Mouse (Mus musculus): ENCODE measurements around the gene Elfn1.
A peak's percentile ranks its signal among the peaks of the same experiment; 100 is the strongest.

Gene Elfn1

DNA sequence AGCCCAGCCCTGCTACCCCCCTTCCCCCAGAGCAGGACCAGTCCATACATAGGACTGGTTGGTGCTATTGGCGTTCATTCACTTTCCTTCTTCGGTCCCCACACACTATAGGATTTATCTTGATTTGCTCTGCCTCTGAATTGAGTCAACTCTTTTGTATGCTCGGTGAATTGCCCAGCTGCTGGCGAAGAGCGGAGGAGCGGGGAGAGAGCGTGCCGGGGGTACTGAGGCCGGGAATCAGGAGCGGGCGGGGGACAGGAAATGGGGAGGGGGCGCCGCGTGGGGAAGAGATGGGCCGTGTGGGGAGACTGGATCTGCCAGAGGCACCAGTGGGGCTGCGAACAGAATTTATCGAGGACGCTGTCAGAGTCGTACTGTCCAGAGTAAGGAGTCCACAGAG lies 3.8 kb downstream of the Elfn1 start:
- no peak for DNase-seq (ENCODE audit: low spot score)

DNA sequence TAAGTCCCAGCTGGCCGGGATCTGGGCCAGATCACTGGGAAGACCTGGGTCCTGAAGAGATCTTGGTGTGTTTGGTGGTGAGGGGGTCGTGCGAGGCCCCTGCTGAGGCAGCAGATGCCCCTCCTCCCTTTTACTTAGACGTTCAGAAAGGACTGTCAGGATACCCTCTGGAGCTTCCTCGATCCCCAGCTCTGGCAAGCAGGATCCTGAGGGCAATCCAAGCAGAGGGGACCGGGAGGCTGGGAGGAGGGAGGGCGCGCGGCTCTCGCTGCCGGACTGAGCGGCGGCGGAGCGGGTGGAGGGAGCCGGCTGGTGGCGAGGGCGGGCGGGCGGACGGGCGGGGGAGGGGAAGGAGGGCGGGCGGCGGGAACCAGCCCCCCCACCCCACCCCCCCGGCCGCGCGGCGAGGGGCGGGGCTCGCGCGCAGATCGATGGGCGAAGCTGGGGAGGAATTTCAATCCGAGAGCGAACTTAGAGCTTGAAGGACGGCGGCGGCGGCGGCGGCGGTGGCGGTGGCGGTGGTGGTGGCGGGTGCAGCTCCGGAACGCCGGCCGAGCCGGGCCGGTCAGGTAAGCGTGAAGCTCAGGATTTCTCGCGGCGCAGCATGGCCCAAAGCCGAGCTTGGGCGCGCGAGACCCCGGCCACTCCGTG lies 4.5 kb downstream of the Elfn1 start:
- DNase-seq (ENCODE audit: low spot score): no peak

DNA sequence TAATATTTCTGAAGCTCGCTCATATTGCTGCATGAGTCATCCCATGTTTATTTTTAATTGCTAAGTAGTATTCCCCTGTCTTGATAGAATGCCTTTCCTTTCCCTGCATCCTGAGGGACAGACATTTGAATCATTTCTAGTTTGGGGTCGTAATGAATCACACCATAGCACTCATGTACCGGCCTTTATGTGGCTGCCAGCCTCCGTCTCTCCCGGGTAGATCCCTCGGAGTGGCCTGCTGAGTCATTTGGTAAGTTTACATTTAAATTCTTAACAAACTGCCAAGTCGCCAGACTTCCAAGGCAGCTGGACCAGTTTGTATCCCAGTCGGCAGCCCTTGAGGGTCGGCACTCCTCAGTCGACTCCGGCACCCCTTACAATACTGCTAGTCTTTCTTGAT lies 13.9 kb downstream of the Elfn1 start:
- DNase-seq (ENCODE audit: low spot score): no peak

DNA sequence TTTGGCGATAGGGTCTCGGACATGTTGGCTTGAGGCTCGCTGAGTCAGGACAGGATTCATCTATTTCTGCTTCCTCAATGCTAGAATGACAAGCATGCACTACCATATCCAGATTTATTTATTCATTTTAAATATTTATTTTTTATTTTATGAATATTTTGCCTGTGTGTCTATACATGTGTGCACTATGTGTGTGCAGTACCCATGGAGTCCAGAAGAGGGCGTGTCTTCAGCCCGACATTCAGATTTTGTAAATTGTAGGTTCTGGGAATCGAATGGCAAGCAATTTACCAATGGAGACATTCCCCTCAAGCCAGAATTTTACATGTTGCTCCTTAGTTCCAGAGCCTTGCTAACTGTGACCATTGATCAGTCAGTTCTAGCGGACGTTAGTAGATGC lies 16.1 kb downstream of the Elfn1 start:
- DNase-seq (ENCODE audit: low spot score): no peak

DNA sequence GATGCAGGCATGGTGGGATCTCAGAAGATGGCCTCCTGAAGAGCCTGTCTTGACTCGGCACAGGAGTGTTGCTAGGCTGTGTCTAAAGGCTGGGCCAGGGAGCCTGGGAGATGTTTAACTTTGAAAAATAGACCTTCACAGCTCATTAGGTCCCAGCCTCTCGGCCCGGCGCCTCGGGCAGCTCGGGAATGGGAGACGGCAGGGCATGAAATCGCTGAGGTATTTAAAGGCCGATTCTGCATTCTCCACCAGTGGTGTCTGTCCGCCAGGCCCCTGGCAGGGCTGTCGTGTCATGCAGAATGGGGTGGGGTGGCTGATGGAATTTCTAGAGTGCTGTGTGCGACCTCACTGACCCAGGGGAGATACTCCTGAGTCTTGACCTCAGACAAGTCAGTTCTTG lies 22.4 kb downstream of the Elfn1 start:
- DNase-seq (ENCODE audit: low spot score): no peak

DNA sequence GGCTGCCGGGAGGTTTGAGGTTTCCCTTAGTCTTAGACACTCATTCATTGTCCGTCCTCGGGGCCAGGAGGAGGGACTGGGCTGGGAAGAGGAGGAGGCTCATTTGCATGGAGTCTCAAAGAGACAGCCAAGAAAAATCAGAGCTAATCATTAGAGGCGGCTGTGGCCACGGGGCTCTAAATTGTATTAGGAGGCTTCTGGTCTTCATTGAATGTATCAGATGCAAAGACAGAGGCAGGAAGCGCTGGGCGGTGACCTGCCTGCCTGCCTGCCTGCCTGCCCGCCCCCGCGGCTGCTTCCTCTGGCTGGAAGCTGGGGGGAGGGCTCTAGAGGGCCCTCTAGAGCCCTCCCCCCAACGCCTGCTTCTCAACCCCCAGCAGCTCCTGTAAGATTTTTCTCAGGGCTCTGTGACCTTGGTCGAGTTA lies 23.2 kb downstream of the Elfn1 start:
- no peak for DNase-seq (ENCODE audit: low spot score)

DNA sequence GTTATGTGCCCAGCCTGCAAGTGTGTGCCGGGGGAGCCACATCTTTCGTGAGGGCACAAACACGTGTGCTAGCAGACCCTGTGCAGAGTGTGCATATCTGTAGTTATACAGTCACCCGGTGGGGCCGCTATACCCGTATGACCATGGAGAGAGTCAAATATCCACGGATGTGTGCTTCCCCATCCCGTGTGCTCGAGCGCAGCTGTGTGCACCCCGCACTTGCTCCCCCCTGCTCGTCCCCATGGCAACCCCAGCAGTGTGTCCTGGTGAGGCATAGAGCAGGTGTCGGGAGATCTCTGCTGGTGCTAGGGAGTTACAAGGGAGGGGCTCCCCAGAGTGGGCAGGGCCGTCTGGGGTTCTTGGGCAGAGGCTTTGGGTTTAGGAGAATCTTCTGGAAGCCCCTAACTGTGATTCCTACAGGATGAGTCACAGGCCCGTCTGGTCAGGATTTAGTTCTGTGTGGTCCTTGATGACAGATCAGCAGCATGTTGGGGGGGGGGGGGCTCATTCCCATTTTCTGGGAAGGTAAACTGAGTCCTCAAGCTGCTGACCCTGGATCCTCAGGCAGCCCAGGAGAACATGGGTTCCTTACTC lies 24.3 kb downstream of the Elfn1 start:
- no peak for DNase-seq (ENCODE audit: low spot score)

DNA sequence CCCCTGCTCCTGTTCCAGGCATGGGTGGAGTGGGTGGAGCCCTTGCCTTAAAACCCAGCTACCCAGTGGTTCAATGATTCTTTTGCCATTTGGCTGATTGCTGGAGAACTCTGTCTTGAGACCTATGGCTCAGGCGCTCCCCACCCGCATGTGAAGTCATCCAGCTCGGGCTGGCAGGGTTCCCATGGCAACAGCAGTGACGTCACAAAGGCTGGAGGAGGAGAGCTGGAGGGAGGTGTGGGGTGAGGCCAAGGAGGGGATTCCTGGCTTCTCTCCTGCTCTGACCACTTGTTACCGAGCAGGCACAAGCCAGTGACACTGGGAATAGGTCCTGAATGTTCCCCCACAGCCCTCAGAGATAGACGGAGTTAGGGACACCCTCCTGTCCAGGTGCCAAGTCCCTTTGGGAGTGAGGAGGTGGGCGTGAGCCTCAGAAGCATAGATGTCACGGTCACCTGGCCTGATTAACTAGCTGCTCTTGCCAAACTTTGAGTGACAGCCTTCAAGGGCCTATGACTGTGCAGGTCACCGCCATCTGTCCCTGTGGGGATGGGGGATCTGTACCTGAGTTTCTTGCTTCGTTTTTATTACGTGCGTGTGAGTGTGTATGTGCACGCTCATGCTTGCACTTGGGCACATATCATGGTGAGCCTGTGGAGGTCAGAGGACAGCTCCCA lies 25.0 kb downstream of the Elfn1 start:
- peak; percentile 69 for DNase-seq (ENCODE audit: low spot score)

DNA sequence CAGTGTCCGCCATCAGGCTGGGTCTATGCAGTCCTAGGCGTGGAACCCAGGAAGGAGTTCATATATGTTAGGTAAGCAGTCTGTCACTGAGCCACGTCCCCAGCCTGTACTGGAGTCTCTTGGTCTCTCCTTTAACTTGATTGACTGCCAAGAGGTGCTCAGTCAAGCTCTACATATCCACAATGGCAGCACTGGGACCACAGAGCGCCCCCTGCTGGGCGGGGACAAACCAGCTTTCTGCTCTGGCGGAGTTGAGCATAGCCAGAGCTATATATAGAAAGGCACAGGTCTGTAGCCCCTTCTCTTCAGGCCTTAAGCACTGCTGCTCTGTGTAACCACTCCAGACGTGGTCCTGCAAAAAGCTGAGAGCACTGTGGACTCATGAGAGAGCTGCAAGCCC lies 25.7 kb downstream of the Elfn1 start:
- peak; percentile 39 for DNase-seq (ENCODE audit: low spot score)

DNA sequence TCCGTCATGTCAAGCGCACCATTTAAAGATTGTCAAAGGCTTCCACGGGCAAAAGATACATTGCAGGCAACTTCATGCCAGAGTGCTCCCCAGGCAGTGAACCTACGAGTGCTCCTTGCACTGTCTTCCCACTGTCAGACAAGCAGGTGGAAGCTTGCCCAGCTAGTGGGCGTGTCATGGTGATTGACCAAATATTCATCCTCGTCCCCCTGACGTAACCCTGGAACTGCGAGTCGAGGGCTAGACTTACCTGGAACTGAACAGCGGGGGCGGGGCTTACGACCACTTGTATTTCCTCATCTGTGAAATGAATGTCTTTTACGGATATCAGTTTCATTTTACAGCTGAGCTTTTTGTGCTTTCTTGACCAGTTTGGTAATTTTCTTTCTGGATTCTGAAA lies 28.7 kb downstream of the Elfn1 start:
- DNase-seq (ENCODE audit: low spot score): no peak

DNA sequence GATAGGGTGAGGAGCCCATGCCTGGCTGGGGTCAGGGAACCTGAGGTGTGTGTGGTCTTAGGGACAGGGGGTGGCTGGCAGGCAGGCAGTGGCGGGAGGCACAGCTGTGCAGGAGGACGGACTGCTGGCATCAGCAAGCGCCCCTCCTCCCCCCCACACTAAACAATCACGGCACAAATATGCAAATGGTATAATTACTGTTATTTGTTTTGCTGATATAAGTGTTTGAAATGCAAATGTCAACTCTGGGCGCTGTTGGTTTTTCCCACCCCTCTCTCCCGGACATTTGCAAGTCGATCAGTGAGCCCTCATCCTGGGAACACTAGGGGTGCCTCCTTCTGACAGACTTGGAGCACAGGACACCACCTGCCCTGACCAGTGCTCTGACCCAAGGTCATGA lies 37.0 kb downstream of the Elfn1 start:
- DNase-seq (ENCODE audit: low spot score): no peak

DNA sequence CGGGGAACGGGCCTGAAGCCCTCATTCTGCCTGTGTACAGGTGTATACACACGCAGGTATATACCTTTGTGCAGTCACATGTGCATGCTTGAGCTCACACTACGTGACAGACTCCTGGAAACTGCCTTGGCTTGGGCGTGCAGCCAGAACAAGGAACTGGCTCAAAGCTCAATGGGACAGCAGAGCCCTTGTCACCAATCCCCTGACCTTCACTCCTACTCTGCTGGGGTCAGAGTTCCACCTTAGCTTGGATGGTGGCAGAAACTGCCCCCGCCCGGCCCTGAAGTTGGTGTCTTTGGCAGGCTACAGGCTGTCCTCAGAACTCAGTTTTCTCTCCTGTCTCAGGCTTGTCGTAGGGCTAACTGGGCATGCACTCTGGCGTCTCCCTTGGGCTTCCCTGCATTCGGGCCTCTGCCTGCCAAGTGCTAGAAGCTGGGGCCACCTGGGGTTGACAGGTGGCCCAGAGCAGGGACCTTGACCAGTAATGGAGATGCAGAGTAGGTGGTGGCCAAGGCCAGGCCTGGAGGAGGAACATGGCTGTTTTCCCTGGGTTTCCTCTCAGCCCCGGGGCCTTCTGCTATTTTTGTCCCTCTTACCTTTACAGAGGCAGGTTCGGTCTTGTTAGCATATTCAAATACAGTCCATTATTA lies 38.1 kb downstream of the Elfn1 start:
- no peak for DNase-seq (ENCODE audit: low spot score)

DNA sequence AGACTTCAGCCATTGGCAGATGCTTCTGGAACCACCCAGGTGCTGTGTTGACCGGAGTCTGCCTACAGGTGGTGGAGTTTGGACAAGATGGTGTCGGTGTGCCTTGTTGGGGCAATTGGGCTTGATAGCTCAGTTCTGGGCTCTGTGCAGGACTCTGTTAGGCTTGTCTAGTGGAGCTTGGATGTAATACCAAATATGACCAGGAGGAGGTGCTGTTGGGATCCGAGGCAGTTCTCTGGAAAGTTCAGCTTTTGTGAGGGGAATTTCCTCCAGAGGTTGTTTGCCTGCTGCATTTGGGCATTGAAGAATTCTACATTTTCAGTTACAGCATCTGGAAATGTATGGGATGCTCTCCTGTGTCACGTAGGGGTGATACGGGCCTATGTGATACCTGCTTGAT lies 39.7 kb downstream of the Elfn1 start:
- no peak for DNase-seq (ENCODE audit: low spot score)

DNA sequence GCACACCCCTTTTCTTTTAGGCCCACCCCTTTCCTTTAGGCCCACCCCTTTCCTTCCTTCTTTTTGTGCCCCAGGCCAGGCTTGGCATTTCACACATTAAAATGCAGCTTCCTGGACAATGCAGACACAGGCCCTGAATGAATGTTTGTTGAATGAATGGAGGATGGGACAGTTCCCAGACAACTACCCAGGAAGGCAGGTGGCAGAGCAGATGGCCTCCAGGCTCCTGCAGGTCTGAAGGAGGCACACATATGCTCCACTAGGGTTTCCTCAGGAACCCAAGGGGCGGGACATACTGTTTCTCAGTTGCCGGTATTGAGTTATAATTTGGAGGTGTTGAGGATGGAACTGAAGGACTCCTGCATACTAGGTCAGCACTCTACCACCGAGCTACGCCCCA lies 40.8 kb downstream of the Elfn1 start:
- no peak for DNase-seq (ENCODE audit: low spot score)

DNA sequence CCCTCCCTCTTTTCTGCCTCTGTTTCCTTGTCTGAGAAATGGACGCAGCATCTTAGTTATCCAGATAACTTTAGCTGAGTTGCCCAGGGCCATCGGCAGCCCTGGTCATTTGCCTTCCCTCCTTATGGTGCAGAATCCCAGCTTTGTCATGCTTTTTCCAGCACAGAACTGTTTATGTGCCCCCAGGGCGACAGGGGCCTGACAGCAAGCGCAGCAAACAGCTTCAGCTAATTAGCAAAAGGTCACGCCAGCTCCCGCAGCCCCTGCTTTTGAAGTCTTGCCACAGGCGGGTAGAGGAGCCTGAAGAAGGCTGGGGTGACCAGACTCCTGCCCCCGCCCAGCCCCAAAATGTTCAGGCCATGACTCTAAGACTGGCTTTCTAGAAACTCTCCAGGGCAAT lies 41.6 kb downstream of the Elfn1 start:
- no peak for DNase-seq (ENCODE audit: low spot score)

DNA sequence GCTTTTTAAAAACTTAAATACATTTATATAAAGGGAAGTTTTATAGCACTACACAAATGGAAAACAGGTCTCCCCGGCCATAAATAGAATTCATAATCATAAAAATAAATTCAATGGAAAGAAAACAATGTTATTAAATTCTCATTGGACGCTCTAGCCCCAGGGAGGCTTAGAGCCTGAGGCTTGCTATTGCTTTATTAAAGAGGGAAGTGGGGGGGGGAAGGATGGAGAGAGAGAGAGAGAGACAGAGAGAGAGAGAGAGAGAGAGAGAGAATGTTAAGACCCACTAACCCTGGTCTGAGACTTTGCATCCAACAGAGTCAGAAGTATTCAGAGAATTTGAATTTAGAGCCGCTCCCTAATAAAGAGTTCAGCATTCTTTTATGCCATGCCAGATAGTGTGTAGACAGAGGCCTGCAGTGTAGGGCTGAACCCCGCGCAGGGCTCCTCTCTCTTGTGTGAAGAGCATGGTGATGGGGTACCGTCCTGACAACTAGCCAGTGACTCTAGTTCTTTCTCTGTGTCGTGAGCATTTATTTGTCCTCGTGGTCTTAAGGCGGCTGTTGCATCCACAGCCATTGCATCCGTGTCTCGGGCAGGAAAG lies 42.3 kb downstream of the Elfn1 start:
- DNase-seq (ENCODE audit: low spot score): no peak

DNA sequence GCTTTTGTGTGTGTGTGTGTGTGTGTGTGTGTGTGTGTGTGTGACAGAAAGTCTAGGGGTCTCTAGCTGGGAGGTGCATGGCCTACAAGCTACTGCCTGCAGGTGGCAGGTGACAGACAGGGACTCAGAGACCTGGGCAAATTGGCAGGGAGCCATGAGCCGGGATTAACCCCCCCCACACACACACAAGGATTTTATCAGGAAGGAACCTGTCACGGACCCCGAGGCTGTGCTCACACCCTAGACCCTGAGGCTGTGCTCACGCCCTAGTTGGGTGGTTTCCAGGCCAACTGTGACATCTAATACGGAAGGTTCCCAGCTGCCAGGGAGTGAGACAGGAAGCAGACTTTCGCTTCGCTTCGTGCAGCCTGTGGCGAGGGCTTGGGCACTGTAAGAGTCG lies 49.1 kb downstream of the Elfn1 start:
- no peak for DNase-seq (ENCODE audit: low spot score)

DNA sequence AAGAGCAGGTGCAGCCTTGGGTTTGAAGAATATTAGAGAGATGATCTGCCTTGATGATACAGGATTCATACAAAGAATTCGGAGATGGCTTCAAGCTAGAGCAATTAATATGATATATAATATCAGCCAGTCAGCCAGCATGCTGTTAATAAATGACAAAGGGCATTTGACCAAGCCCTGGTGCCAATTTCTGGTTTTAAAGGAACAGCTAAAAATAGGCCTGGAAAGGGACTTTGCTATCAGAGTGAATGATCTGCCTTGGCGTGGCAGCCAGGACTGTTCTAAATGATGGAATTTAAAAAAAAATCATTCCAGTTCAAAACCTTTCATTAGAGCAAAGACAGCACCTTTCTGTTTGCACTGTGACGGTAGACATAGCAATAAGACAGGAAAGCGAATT lies 52.0 kb downstream of the Elfn1 start:
- no peak for DNase-seq (ENCODE audit: low spot score)

DNA sequence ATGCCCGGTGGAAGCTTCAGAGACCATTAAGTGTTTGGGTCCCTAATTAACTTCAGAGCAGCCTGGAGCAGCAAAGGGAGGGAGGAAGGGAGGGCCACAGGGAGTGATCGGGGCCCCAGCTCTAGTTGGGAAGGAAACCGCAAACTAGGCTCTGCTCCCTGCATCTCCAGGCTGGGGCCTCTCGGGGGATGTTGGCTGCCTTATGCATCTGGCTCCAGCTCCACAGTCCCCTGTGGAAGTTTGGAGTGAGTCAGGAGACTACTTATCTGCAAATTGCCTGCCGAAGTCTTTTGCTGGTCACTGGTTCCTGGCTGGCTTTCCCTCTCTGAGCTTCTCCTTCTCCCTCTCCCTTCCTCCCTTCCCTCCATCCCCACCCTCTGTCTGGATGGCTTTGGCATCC lies 56.6 kb downstream of the Elfn1 start:
- DNase-seq (ENCODE audit: low spot score): no peak

DNA sequence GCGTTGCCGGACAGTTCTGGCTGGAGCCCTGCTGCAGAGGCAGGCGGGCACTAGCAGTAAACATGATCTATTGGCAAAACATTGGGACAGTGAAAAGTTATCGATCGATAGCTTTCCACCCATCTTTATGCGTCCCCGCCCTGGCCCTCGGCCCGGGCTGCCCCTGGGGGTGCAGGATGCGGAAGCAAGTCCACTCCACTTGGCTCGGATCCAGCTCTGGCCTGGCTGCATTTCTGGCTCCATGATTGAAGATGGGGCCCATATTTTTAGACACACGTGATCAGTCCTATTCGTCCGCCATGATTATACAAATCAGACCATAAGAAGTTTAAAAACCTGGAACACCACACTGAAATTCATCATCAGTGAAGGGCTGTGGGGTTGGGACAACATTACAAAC lies 57.9 kb downstream of the Elfn1 start:
- DNase-seq (ENCODE audit: low spot score): no peak

DNA sequence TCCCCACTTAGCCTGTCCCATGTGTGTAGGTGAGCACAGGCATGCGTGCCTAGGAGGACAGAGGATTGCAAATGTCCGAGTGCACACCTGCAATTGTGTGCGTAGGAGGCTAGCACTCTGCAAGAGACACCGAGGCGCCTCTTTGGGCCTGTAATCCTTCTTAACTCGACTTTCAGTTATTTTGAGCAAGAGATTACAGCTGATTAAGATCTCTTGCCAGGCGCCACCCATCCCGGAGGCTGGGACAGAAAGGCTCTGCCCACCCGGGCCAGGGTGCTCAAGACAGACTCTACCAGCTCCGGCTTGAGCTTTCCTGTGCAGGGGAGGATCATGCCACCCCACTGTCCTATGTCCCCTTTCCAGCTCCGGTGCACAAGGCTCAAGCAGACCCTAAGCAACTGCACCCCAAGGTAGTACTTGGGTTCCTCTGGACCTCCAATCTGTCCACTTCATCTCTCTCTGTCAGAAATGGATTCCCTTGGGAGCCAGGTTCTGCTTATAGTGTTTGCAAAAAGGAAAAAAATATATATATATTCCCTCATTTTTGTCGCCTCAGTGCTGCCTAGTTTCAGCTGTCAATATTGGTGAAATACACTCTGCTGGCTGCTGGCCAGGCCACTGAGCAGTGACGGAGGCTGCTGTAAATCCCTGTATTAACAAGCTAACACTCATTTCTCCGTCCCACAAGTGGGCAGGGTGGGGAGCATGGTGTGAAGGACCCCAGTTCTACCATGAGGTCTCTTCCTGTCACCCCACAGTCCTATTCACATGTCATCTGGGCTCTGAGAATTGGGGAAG lies 61.6 kb downstream of the Elfn1 start:
- no peak for DNase-seq (ENCODE audit: low spot score)

DNA sequence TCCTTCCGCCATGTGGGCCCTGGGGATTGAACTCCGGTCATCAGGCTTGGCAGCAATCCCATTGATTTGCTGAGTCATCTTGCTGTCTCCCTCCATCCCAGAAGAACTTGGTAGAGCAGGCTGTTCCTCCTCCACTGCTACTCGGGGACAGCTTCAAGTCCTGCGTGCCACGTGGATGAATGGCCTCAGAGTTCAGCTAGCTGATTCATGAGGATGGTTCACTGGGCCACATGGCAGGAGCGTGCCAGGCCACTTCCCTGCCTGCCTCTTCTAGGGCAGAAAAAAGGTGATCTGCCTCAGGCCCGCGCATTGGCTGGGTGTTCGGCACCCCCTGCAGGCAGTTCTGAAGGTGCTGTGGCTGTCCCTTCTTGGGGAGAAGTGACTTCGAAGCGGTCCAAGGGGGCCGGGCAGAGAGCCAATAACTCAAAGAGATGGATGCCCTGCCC lies 62.5 kb downstream of the Elfn1 start:
- DNase-seq (ENCODE audit: low spot score): no peak

Measured in testis, postnatal 14 days (tissue).